Mouse (Mus musculus) testis, postnatal 10 days (tissue): ENCODE measurements around the gene Ptpn14.
"Not testable (repeated sequence)": the region's sequence is repeated elsewhere in the genome, so short reads cannot be mapped to it uniquely, and the experiment has no call there.

ENCODE experiments used
- DNase-seq: peaks from one replicate; pipeline ENCODE4 v3.0.0; 2021; ENCODE audit warnings: low spot score

Gene Ptpn14

GRCm38 (mm10) chr1:189727884-189728783 is at the start of gene Ptpn14:
Gene Ptpn14 (plus strand): TSS chr1:189728268.
- peak; percentile 84 for DNase-seq

- DNase-seq, result no peak
These were observed 48.5 kb upstream of the Ptpn14 start for GRCm38 (mm10) chr1:189679555-189679954.

- no peak for DNase-seq
These were observed 43.2 kb upstream of the Ptpn14 start for GRCm38 (mm10) chr1:189684786-189685415.

GRCm38 (mm10) chr1:189686025-189686424 is 42.0 kb upstream of the Ptpn14 start:
- DNase-seq, result no peak

GRCm38 (mm10) chr1:189687654-189688387 is 40.2 kb upstream of the Ptpn14 start, which contains the start of gene Cenpf:
Gene Cenpf (minus strand): TSS chr1:189688086.
- peak; percentile 97 for DNase-seq

- no peak for DNase-seq
These were observed 39.7 kb upstream of the Ptpn14 start for GRCm38 (mm10) chr1:189688388-189688750.

- DNase-seq, result no peak
These were observed 38.8 kb upstream of the Ptpn14 start for GRCm38 (mm10) chr1:189689050-189689833.

GRCm38 (mm10) chr1:189692442-189692841 is 35.6 kb upstream of the Ptpn14 start:
- not testable (repeated sequence) for DNase-seq

GRCm38 (mm10) chr1:189694391-189694790 is 33.7 kb upstream of the Ptpn14 start:
- DNase-seq, result no peak

GRCm38 (mm10) chr1:189695321-189695720 is 32.7 kb upstream of the Ptpn14 start:
- no peak for DNase-seq

GRCm38 (mm10) chr1:189698416-189698815 is 29.7 kb upstream of the Ptpn14 start:
- DNase-seq, result no peak

GRCm38 (mm10) chr1:189700186-189700585 is 27.9 kb upstream of the Ptpn14 start:
- no peak for DNase-seq

GRCm38 (mm10) chr1:189700990-189701389 is 27.1 kb upstream of the Ptpn14 start:
- peak; percentile 82 for DNase-seq

- no peak for DNase-seq
These were observed 24.9 kb upstream of the Ptpn14 start for GRCm38 (mm10) chr1:189703156-189703555.

- no peak for DNase-seq
These were observed 24.5 kb upstream of the Ptpn14 start for GRCm38 (mm10) chr1:189703591-189703990.

- no peak for DNase-seq
These were observed 21.9 kb upstream of the Ptpn14 start for GRCm38 (mm10) chr1:189706040-189706645.

- DNase-seq, result no peak
These were observed 21.1 kb upstream of the Ptpn14 start for GRCm38 (mm10) chr1:189707014-189707413.

GRCm38 (mm10) chr1:189707419-189707818 is 20.6 kb upstream of the Ptpn14 start:
- no peak for DNase-seq

- no peak for DNase-seq
These were observed 19.1 kb upstream of the Ptpn14 start for GRCm38 (mm10) chr1:189709001-189709400.

GRCm38 (mm10) chr1:189715915-189716797 is 11.9 kb upstream of the Ptpn14 start:
- no peak for DNase-seq
